Mouse (Mus musculus) liver, adult 2 months (tissue): ENCODE measurements around the gene Gp1bb.

Source experiments
- CTCF ChIP-seq: fragments of 200-500 bp; IDR thresholded peaks from 2 replicates; pipeline ENCODE4 v1.5.1; 2011; ENCODE audit warnings: low read depth, low read length, control low read depth
- POLR2A ChIP-seq: fragments of 200-500 bp; IDR thresholded peaks from 2 replicates; pipeline ENCODE4 v1.6.1; 2011; ENCODE audit warnings: low read length, control low read depth; ENCODE audit not compliant: insufficient read depth; ENCODE audit errors: extremely low read depth

DNA sequence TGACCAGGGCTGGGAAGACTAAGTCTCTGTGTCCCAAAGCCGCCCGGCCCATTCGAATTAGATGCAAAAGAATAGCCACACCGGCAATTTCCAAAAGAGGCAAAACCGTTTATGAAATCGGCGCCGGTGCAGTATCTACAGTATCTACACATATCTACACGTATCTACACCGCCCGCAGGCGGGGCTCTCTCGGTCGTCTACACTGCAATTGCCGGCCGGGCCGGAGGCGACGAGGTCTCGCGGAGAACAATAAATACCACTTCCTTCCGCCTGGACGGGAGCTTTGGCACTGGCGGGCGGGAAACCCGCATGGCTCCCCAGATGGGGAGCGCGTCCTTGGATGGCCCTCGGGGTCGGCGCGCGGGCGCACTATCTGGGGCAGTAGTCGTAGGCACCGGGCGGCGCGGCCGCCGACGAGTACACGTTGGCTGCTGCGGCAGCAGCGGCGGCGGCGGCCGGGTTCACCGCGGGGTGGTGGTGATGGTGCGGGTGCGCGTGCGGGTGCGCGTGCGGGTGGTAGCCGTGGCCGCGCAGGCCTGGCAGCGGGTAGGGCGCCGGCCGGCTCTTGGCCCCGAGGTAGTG lies 40.5 kb downstream of the Gp1bb start:
- TF ChIP-seq CTCF (no peak), POLR2A (no peak)
